Mouse (Mus musculus) heart, postnatal 14 days (tissue): ENCODE measurements at regions not wholly inside any gene's neighbourhood (a gene's known extent, or its start where the extent isn't known, plus 50 kb on each side); places are given as distances from the start of the nearest gene placed in this dataset.

ENCODE experiments used
- DNase-seq, 2 experiments: peaks; one replicate each; pipeline ENCODE4 v3.0.0; 2021 to 2022
- intact Hi-C: fragments of 180-260 bp; cut with DNase I; formaldehyde crosslinking; loops from one replicate; pipeline ENCODE4 v1.15.1; 2025

DNA sequence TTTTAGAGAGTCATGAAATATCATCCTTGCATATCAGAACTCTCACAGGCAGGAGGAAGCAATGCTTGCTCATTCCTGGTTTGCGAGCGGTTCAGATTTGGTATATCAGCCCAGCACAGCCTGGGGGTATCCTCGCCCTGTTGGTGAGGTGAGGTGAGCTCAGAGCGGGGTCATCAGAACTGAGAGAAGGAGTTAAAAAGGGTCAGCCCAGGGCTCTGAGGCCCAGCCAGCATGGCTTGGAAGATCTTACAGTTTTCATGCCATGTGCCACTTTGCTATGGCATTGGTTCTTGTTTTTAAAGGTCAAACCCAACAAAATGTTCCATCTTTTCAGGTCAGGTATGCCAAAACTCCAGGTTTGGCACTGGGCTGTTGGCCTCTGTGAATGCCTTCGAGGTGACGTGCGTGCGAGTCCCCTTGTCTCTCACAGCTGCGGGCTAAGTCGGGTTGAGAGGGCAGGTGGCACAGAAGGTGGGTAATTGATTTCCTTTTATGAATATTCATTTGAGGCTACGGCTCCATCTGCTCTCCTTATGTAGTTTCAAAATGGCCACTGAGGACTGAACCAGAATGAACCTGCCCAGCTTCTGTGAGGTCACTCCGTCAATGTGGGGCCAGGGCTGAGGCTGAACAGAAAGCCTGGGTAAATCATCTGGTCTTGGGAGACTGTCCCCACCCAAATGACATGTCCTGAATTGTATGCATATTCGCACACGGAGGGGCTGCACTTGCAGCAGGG is 86.3 kb downstream of the Hhipl2 start:
- intact Hi-C loops: no loop called here
- no peak for DNase-seq

DNA sequence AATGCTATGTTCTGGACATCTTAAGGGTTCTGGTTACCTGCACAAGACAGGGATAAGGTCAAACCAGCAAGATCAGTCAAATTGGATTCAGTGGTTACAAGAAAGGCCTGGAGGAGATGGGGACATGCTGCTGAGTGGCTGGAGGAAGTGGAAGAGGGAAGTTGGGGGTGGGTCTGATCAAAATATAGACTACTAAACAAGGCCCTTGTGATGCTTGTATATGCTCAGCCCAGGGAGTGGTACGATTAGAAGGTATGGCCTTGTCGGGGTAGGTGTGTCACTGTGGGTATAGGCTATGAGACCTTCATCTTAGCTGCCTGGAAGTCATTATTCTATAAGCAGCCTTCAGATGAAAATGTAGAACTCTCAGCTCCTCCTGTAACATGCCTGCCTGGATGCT is 89.9 kb downstream of the Hhipl2 start:
- no peak for DNase-seq
- intact Hi-C loops: no loop called here

DNA sequence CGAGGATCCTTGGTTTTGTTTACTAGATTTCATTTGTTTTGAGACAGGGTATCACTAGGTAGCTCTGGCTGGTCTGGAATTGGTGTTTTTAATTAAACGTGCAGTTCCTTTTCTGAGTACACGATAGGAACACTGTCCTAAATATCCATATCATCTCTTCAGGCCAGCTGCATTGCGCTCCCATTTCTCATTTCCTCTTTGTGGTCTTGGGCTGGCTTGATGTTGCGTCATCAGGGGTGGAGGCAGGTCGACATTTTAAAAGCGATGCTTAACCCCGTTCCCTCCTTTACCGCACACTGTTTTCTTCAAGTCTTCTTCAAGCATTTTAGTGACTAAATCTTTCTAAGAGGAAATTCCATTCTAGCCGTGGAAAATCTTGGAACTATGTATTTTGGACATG is 92.7 kb downstream of the Hhipl2 start:
- DNase-seq: peak; percentile 6 to 7
- intact Hi-C loops: no loop called here

DNA sequence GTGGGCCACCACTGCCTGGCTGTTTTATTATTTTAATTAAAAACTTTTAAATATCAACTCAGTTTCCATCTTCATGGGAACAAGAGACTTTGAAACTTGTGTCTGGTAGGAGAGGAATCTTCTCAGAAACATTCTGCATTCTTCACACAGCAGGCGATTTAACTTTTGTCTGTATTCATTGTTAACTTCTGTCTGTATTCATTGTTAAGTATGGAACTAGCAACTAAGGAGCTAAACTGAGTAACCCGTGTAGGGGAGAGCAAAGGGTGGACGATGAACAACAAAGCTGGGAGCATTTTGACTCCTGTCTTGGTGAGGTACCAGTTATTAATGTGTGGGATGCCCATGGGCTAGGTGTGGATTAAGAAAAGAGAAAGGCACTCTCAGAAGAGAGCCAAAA is 95.9 kb downstream of the Hhipl2 start:
- intact Hi-C loops: no loop called here

DNA sequence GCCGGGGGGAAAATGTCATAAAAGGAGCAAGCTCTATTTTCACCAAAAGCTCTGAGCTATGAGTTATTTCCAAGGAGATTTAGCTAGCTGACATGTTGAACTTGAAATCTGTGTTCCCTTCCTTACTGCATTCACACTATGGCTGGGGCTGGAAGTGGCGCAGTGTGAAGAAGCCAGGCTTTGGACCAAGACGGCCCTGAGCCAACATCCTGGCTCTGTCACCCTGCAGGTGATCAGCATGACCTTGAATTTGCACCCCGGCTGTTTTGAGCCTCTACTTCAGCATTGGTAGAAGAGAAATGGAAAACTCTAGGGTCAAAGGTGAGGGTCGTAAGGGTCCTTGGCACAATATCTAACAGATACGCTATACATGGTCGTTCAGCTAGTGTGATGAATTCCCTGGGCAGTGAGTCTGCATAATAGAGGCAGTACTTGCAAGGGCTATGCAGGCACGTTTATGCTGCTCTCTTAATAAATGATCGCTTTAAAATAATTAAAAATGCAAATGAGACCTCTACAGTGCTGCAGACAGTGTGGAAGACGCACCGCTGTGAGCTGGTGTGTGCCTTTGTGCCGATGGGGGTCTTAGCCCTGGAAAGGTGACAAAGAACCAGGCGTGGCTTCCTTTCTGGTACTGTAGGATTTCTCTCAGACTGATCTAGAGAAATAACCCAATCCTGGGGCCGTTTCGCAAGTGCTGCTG is 96.4 kb downstream of the Hhipl2 start:
- DNase-seq: no peak
- intact Hi-C loops: no loop called here

More for the DNA sequence above, 95.9 kb downstream of the Hhipl2 start:
- no peak for DNase-seq

DNA sequence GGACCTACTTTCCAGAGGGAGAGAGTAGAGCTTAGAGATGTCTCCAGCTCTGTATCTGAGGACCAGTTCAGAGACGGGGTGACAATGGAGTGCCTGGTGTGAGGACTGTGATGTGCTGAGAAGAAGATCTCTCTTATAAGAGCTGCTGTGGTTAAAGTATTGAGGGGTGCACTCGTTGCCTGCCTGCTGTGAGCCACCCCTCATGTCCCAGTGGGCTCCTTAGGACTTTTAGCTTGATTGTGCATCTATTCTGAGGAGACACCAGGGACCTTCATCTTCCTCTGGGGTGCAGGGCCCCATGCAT is 96.9 kb downstream of the Hhipl2 start:
- DNase-seq: no peak
- intact Hi-C loops: no loop called here

DNA sequence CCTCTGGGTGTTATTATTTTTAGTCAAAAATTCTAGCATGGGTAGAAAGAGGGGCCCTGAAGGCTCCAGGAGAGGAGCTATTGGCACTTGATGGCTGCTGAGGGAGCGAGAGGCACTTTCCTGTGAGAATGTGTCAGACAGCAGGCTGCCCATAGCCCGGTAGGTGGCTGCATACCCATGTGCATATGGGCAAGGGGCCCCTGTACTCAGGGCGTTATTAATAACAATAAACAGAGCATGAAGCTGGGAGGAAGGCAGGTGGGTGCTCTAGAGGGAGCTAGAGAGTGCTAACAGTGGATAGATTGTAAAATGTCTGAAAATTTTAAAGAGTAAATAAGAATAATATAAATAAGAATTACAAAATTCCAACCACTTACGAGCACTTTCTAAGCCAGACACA is 98.2 kb downstream of the Hhipl2 start:
- intact Hi-C loops: no loop called here
- DNase-seq: no peak

DNA sequence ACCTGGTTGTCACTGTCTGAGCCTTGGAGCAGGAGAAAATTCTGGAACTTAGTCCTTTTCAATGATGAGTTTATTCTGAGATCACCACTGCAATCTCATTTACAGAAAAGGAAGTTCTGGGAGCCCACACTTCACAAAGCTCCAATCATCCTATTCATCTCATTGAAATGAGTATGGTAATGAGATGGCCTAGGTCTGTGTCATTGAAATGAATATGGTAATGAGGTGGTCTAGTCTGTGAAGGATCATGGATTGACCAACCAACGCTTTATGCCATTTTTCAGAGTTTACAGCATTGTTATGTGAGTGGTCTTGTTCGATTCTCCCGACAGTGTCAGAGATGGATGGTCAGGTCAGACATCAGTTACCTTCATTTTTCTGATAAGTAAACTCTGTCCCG is 99.2 kb downstream of the Hhipl2 start:
- intact Hi-C loops: no loop called here
- DNase-seq: no peak

DNA sequence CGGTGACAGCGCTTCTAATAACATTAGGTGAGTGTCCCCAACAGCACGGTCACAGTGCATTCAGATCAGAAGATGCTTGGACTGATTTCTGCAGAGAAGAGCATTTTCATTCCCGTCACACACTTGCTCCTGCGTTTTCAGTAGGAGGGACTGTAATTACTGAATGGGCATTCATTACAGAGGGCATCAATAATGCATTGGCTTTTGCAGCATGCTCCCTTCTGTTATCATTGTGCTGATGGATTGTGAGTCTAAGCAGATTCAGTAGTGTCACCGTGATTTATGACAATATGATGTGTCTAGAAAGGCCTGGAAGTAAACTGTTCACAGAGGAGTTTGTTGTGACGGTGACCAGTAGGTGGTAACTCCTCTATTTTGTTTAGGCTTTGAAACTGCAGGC is 103.6 kb downstream of the Hhipl2 start:
- no peak for DNase-seq
- intact Hi-C loops: no loop called here

DNA sequence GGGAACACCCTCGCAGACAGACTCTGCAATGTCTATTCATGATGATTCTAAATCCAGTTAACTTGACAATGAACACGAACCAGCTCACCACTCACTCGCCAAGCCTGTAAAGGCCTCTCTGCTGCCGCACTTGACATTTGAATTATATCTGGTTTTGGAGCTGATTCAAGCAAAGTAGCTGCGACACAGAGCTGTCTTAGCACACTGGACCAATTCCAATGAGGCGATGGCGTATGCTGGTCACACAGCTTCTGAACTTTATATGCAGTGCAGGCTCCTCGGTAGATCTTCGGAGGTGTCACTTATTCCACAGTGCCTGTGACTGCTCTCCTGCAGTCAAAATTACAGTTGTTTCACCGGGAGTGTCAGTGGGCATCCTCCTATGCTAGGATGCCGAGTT is 115.4 kb downstream of the Hhipl2 start:
- intact Hi-C loops: no loop called here
- no peak for DNase-seq

DNA sequence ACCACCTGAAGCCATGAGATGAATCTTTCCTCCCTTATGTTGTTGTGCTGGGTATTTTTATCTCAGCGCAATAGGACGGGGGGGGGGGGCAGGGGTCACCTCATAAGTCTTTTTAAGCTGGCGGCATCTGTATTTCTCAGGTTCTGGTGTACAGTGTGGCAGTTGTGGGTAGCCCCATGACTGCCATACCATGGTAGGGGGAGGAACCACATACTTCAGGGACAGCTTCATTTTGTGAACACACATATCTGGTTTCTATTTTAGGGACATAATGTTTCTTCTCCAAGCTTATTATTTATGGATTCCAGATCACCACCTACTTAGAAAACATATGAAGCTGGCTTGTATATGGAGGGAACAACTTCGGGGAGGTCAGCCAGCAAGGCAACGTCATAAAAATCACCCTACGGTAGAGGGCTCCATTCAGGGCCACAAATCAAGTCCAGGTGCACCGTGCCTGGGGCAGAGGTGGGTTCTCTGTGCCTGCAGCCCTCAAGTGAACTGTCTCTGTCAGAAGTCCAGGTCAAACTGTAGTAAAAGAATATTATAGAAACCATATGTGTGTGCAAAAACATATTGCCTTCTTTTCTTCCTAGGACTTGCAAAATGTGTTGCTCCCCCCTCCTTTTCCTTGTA is 130.9 kb downstream of the Hhipl2 start:
- intact Hi-C loops: no loop called here
- no peak for DNase-seq

DNA sequence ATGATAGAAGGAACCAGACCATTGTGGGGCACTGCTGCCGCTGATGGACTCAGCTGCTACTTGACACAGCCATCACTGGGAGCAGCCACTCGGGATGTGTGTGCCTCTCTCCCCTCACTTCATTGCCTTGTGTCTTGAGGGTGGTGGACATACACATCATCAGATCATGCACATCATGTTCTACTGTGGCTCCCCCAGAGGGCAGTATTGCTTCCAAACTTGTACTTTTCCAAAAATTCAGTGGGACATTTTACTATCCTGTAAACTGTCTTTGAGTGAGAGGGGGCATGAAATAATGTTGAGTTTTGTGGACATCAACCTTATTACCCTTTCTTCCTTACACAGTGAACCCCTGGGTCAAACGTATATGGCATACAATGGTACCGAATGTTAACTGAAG is 134.6 kb downstream of the Hhipl2 start:
- DNase-seq: no peak
- intact Hi-C loops: no loop called here

DNA sequence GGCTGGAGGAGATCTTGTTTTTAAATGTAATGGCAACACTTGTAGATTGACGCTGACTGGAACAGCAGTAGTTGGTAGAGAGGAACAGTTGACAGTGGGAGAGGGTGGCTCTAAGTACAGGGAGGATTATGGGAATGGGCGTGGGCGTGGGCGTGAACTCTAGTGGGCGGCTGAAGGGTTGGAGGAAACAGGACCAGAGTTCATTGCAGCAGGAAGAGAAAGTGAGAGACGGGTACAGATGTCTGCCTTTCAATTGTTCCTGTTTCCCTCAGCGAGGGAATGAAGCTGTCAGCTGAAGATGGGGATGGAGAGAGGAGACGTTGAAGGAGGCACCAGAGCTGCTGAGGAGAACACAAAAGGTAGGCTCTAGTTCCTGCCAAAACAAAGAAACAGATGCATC is 135.2 kb downstream of the Hhipl2 start:
- DNase-seq: no peak
- intact Hi-C loops: no loop called here

DNA sequence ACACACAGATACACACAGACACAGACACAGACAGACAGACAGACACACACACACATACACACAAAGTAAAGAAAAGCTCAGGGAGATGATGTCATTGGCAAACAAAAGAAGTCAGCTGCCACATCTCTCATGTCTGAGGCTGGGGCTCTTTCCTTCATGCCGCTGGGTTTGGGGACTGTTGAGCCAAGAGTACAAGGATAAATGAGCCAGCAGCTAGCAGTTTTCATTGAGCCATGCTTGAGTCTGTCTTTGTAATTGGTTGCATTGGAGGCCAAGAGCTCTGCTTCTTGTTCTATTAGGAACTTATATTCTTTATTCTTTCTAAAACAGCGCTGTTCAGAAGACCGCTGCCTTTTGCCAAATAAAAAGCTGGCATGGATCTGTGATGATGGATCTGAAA is 144.8 kb downstream of the Hhipl2 start:
- DNase-seq: no peak
- intact Hi-C loops: no loop called here

DNA sequence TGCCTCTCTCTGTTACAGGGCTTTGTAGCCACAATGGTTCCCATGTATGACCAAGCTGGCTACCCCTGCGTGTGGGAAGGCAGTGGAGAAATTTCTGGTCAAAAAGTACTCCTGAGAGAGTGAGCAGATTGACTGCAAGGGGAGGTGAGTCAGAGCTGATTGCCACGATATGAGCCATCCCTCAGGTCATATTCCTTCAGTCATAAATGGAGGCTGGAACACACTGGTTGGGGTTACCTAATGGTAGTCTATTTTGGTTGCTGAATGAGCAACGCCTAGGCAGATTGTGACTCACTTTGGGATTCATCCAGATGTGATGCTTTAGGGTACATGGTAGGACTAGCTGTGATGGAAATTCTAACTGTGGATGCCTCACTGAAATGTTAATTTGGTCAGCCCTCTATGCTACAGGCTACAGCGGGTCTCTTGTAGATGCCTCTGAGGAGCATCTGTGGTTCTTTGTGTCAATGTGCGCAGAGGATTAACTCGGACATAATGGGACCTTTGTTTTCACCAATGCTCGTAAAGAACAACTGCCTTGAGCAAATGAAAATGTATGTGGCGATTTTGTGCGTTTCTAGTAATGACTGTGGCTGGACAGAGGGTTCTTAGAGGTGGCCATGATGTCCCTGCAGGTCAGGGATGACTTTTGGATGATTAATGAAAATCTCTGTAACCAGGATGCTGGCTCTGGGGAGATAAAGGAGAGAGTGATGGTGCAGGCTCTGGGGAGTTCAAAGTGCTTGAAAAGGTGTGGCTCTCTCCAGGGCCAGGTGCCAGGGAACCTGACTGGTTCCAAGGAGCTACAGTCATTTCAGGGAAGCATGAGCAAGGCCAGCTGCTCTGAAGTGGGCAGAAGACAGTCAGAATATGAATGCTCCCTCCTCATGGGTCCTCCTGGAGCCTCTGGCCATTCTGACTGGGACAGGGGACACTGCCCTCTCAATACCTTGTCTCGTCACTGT is 155.9 kb downstream of the Hhipl2 start:
- DNase-seq: no peak
- intact Hi-C loops: no loop called here

DNA sequence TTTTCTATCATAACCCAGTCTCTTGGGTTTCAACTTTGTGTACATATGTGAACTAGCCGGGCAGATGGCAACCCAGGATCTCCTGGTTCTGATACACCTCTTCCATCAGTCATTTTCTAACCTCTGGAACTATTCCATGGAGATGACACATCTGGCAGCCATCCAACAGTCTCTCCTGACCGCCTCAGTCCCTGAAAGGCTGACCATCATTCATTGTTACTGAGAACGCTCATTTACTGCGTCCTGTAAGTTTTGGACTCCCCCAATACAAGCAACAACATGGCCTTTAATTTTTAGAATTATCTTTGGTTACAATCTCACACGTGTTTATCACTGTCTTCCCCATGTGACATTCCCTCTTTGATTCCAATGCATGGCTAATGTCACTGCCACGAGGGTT is 166.8 kb downstream of the Hhipl2 start:
- intact Hi-C loops: no loop called here

DNA sequence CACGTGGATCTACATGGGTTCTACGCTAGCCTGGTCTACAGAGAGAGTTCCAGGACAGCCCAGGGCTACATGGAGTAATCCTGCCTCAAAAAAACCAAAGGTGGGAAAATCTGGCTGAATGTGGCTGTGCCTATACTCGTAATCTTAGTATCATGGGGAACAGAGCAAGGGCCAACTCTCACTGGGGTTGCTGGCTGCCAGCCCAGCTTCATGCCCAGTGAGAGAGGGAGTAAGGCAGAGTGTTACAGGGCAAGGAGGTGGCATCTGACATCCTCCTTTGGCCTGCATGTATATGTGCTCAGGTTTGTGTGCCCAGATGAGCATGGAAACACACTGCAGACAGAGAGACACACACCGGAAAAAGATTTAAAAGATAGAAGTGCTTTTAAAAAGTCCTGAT is 168.4 kb downstream of the Hhipl2 start:
- no peak for DNase-seq
- intact Hi-C loops: no loop called here

More for the DNA sequence above, 166.8 kb downstream of the Hhipl2 start:
- no peak for DNase-seq

DNA sequence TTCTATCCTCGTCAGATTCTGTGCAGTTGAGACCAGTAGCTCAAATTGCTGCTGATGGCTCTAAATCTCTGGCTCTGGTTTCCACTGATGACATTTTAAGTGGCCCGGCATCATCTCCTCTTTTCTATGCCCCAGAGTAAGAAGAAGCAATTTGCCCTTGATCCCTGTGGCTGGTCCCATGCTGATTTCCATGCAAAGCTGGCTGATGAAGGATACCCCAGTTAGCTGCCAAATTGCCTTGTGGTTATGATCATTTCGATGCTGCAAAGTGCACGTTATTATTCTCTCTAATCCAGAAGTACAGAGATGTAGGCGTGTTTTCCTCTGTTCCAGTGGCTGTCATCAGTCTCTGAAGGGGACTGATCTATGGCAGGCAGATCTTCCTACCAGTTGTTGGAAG is 177.3 kb downstream of the Hhipl2 start:
- intact Hi-C loops: no loop called here
- no peak for DNase-seq

DNA sequence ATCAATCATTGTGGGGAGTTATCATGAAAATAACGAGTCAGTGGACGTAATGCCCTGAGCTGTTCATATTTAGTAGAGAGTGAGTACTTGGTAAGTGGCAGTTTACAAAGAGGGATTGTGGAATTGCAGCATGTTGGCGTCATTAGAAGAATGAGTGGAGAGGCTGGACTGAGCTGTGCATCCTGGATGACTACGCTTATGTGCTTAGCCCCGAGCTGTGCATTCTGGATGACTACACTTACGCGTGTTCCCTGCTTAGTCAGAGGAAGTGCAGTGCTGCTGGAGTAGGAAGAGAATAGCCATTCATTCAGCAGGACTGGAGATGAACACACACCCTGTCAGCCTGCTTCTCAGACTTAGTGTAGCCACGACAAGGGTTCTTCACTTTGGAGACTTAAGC is 182.5 kb downstream of the Hhipl2 start:
- DNase-seq: no peak

DNA sequence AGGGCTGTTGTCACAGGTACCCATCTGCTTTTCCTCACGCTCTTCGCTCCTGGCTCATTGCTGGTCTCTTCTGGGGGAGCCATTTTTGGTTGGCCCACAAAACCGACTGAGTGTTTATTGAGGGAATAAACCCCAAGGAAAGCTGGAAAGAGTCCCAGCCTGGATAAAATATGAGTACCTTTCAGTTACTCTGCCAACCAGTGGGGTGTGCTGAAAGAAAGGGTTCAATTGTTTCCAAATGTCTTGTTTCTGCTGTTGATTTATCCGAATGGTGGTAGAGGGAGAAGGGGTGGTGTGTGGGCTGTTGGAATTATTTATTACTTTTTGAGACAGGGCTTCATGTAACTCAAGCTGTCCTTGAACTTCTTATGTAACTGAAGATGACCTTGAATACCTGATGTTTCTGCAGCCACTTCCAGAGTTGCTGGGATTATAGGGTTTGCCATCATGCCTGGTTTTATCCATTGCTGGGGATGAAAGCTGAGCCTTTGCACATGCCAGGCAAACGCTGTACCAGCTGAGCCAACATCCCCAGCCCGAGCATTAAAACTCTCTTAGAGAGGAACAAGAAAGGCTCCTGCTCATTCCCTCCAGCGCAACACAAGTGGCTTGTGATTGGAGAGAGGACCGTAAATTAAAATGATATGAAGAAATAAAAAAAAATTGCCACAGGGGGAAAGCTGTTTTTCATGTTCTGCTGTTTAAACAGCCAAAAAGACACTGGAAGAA is 194.1 kb downstream of the Hhipl2 start:
- no peak for DNase-seq
- intact Hi-C loops: no loop called here

More for the DNA sequence above, 182.5 kb downstream of the Hhipl2 start:
- intact Hi-C loops: no loop called here
